Mouse (Mus musculus) myocyte (in vitro differentiated cells): Measurements from ENCODE around the gene Ptprj.

Experiments used
- E2F4 ChIP-seq: IDR thresholded peaks from one replicate; pipeline ENCODE4 v1.6.1; 2011; ENCODE audit warnings: mild to moderate bottlenecking, control low read depth, moderate library complexity; ENCODE audit not compliant: insufficient read depth
- MYOD1 ChIP-seq, 3 experiments: IDR thresholded peaks; one replicate each; pipeline ENCODE4 v1.6.1; 2011; ENCODE audit warnings: control low read depth in 2 of 3, low read depth in 2 of 3, mild to moderate bottlenecking in 2 of 3, moderate library complexity in 1 of 3; ENCODE audit not compliant: insufficient read length in 2 of 3, control insufficient read depth in 1 of 3
- MYOG ChIP-seq, 3 experiments: IDR thresholded peaks; one replicate each; pipeline ENCODE4 v1.6.1; 2011; ENCODE audit warnings: control low read depth in 2 of 3, low read depth in 2 of 3, mild to moderate bottlenecking in 2 of 3; ENCODE audit not compliant: insufficient read length in 2 of 3, control insufficient read depth in 1 of 3, insufficient read depth in 1 of 3
- POLR2A ChIP-seq: IDR thresholded peaks from one replicate; pipeline ENCODE4 v1.6.1; 2011; ENCODE audit warnings: low read depth, mild to moderate bottlenecking, control low read depth, moderate library complexity; ENCODE audit not compliant: insufficient read length
- POLR2AphosphoS2 ChIP-seq: IDR thresholded peaks from one replicate; pipeline ENCODE4 v1.6.1; 2011; ENCODE audit warnings: low read depth, control low read depth; ENCODE audit not compliant: insufficient read length
- TCF12 ChIP-seq: IDR thresholded peaks from one replicate; pipeline ENCODE4 v1.6.1; 2011; ENCODE audit warnings: mild to moderate bottlenecking, control low read depth; ENCODE audit not compliant: poor library complexity, insufficient read depth, severe bottlenecking

GRCm38 (mm10) chr2:90490279-90491046 is 90.0 kb downstream of the Ptprj start:
- TF ChIP-seq POLR2A (no peak), E2F4 (no peak), MYOD1 (IDR thresholded peaks at IDR 0.05; ENCODE audit: control insufficient read depth in 1 of 3, insufficient read length in 2 of 3, low read depth in 2 of 3) (peak in 1 of 3 experiments; percentile 73), POLR2AphosphoS2 (no peak), TCF12 (no peak), MYOG (IDR thresholded peaks at IDR 0.05; ENCODE audit: control insufficient read depth in 1 of 3, insufficient read depth in 1 of 3, insufficient read length in 2 of 3, low read depth in 2 of 3) (no peak)
